Mouse (Mus musculus): ENCODE results near the gene Gm10277.

GRCm38 (mm10) chr11:77836290-77836689 lies 48.7 kb upstream of the Gm10277 start:
- TF ChIP-seq CTCF (IDR thresholded peaks at IDR 0.05; ENCODE audit: extremely low read depth, insufficient read length, insufficient replicate concordance, low read depth, low read length): no peak
- TF ChIP-seq POLR2A (IDR thresholded peaks at IDR 0.05; ENCODE audit: low read depth, low read length): no peak
